Mouse (Mus musculus) hindlimb bud, embryonic 11.5 days (tissue): ENCODE data around the gene Ephb2.
A peak's percentile ranks its signal among the peaks of the same experiment; 100 is the strongest.

ENCODE experiments used
- DNase-seq: peaks from one replicate; pipeline ENCODE4 v3.0.0-alpha.2; 2012; ENCODE audit warnings: low read depth, low spot score; ENCODE audit errors: extremely low spot score

The Ephb2 gene

DNA sequence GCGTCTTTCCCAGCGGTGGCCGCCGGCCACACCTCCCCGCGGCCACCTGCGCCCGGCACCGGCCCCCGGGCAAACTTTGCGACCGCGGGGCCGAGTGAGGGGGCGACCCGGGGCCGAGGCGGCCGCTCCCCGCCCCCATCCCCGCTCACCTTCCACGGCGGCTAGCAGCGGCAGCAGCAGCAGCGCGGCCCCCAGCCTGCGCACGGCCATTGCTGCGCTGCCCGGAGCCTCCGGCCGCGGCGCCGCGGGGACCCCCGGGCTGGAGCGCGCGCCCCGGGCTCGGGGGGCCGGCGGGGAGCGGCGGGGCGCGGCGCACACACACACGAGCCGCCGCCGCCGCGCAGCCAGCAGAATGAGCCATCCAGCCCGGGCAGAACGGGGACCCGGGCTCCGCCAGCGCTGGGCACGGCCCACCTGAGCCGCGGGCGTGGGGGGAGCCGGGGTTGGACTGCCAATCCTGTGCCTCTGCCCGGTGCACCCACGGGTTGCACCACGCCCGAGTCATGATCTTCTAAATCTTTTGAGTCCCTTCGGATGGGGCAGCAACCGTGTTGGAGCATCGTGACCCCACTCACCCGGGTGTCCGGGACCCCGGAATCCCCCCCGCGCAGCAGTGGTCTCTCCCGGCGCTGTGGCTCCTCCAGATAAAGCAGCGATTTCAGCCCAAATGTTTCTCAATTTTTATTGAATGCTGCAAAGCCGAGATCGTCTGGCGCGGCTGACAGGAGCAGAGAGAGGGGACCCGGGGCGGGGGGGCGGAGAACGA lies at the start of gene Ephb2:
Gene Ephb2 (minus strand): TSS at position 368 of the 766 bp plus-strand sequence.
- peak; percentile 20 for DNase-seq

DNA sequence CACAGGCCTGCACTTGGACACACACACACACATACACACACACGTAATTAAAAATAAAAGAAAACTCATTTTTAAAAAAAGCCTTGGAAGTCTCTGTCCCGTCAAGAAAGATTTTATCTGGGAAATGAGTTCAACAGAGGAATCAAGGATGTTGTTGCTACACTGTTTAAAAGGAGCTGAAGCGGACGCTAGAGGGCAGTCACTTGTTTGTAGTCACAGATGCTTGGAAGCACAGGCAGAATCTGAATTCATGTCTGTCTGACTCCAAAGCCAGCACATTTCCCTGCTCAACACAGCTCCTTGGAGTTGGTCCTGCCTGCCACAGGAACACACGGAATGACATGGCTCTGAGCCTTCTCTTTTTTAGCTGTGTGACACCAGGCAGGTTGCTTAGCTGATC lies 42.8 kb upstream of the Ephb2 start:
- DNase-seq = no peak

DNA sequence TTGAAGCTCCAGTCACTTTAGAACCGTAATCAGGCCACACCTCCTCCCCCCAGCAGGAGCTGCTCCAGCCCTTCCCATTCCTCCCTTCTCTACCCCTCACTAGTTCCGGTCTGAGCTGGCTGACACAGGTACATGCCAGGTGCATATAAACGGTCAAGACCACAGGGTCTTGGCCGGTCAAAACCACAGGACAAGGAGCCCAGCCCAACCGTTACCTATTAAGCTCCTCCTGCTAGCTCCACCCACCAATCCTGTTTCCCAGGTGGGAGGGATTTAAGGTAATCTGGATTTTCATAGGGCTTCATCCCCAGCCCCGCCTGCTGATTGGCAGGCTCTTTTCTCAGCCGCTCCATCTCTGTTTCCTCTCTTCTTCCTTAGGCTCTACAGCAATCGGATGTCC lies 42.4 kb upstream of the Ephb2 start:
- no peak for DNase-seq

DNA sequence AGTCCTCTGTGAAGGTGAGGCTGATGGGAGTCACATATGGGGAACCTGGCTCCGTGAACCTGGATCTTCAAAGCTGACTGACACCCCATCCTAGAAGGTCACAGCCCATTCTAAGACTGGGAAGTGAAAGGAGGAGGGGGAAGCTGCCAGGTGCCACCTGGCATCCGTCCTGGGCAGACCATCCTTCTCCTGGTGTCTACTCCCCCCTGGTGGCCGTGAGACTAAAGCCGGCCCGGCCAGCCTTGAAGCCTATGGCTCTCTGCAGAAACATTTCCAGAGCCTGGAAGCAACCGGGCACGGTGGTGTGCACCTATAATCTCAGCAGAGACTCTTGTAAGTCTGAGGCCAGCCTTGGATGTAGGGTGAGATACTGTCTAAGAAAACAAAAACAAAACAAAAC lies 41.2 kb upstream of the Ephb2 start:
- no peak for DNase-seq

DNA sequence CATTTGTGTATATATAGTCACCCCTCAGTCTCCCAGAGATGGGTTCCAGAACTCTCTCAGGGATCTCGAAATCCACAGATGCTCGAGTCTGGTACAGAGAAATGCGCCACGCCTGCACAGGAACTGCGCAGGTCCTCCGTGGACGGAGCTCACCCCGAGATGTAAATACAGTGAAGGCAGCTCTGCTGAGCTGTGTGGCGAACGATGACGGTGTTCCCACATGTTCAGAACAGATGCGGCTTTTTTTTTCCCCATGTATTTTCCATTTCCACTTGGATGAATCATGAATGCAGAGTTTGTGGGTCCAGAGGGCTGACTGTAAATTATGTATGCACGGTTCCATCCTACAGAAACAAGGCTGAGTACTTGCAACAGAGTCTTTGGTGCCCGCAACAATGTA lies 39.2 kb upstream of the Ephb2 start:
- no peak for DNase-seq

DNA sequence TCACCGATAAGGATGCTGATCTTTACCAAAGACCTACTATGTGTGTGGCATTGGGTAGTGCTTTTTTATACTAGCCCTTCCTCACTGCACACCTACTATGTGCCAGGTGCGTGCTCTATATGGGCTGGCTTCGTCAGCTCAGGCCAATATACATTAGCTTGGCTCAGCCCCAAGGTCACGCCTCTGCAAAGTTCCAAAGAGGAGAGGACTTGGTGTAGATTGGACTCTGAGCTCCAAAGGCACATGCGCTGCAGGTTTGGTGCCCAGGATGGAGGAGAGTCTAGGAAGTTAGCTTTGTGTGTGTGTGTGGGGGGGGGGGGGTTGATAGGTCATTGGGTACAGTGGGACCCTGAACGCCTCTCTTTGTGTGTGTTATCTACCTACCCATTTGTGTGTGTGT lies 32.6 kb upstream of the Ephb2 start:
- no peak for DNase-seq

DNA sequence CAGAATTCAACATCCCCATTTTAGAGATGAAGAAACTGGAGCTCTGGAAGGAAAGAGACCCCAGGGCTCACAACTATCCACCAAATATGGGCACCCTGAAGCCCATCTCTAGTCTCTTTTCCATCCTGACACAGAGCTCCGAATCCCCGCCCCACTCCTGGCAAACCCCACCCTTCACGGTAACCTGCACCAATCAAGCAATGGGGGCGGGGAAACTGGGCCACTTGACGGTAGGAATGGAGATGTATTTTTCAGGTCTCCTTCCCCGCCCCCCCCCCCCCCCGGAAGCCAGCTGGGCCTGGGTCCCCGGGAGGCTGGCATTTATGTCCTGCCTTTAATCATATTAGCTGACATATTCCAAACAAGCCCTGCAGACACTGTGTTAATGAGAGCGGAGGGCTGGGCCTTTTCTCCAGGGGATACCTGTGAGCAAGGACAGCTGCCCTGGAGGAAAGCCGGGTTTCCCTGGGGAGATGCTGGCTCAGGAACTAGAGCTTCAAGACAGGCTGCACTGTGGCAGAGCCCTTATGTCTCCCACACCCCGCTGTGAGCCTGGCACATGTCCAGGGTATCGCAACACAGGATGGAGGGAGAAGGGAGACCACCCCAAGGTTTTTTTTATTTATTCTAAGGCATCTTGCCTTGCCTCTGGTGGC lies 32.0 kb upstream of the Ephb2 start:
- no peak for DNase-seq

DNA sequence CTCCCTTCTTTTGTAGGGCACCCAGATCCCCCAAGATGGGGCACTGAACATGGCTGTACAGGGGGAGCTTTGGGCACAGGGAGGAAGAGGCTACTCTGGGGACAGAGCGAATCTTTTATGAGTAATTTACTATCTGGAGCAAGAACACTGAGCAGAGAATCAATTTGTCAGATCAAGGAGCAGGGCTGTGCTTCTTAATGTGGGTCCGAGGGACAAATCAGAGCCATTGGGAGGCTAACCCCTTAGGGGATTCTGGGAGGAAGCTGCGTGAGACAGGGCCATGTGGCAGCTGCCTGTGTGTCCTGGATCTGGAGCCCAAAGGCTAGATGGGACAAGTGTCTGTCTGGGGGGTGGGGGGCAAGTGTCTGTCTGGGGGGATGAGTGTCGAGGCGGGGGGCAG lies 29.7 kb upstream of the Ephb2 start:
- DNase-seq = no peak

DNA sequence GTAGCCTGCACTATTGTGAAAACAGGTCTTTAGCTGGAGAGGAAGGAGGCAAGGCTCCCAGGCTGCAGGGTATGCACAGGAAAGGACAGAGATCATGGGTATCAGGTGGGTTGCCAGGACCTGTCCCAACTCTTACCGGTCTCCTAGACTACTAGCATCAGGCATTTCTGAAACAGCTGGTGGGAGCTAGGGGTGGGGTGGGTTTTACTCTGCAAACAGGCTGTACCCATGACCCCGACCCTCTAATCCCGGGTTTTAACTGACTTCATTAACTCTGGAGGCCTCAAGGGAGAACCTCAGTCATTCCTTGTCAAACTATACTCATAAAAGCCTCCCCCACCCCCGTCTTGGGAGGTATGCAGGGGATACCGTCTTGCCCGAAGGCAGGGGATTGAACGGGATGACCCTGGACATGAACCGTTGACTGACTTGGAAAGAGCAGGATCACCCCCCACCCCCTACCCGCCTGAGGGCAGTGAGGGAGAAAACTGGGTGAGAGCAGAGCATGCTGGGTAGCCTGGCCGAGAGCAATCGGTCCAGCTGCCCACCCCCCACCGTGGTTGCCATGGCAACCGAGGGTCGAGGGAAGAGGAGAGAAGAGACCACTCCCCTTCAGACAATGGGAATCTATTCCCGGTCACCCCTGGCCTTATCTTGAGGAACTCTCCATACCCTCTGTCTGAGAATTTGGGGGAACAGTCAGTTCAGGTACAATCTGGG lies 29.1 kb upstream of the Ephb2 start:
- no peak for DNase-seq

DNA sequence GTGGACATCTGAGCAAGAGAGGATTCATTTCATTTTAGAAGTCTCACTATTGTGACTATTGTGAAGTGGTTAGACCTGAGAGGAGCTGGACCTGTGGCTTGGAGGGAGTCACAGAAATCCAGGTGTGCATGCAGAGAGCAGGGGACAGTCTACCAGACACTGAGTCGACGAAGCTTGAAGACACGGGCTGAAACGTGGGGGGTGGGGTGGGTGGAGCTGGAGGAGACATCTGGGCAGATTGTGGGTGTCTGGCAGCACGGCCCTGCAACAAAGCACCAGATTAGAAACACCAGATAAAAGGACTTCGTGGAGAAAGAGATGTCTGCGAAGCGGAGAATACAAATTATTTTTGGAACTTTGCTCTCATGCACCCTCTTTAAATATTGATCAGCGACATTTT lies 27.7 kb upstream of the Ephb2 start:
- DNase-seq = no peak

DNA sequence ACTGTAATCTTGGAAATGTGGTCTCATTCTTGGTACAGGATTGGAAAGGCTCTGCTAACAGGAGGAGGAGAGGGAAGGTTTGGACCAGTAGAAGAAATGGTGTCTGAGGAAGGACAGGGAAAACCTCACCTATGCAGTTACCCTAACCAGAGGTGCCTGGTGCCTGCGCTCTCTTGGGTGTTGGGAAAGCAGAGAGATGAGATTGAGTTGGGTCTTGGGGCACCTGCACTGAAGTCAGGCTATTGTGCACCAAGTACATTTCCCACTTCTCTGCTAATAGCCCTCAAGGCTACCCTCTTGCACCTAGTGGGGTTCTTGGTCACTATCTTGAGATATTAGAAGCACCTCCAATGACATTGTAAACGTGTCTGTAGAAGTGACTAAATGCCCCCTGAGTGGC lies 26.6 kb upstream of the Ephb2 start:
- DNase-seq = no peak

DNA sequence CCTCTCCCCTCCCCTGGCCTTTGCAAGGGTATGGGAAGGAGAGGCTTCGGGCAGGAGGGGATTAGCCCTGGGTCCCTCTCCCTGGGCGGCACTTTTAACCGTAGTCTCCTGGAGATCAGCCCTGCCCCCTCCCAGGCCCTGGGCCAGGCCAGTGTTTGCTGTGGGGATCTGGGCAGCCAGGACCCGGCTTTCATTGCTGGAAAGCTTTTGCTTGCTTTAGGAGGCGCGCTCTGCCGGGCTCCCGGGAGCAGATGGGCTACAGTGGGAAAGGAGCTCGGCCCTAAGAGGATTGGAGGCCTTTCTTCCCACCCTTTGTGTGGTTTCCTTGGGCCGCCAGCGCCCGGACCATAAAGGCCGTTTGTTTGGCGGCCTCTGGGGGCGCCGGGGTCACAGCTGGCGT lies 26.0 kb upstream of the Ephb2 start:
- no peak for DNase-seq

DNA sequence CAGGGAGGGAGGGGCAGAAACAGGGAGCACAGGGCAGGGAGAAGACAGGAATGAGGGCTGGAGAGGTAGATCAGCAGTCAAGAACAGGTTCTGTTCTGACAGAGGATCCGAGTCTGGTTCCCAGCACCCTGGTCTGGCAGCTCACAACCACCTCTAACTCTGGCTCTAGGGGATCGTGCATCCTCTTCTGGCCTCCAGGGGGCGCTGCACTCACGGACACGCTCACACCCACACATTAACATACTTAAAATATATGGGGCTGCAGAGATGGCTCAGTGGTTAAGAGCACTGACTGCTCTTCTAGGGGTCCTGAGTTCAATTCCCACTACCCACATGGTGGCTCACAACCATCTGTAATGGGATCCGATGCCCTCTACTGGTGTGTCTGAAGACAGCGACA lies 24.2 kb upstream of the Ephb2 start:
- DNase-seq = no peak

DNA sequence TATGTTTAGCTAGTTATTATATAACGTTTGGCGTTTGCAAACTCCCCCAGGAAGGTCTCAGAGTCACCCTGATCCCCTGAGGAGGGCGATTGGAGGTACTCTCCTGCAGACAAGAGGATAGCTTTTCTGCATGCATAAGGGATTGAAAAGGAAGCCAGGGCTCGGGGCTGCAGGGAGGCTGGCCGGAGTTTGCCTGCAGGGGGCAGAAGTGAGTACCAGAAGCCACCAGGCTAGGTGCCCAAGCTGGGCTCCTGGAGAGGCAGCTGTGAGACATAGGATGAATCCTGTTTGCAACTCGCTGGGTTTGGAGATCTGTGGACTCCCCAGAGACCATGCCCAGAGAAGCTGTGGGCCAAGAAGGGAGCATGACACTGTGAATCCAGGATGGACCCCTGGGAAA lies 19.3 kb upstream of the Ephb2 start:
- no peak for DNase-seq

DNA sequence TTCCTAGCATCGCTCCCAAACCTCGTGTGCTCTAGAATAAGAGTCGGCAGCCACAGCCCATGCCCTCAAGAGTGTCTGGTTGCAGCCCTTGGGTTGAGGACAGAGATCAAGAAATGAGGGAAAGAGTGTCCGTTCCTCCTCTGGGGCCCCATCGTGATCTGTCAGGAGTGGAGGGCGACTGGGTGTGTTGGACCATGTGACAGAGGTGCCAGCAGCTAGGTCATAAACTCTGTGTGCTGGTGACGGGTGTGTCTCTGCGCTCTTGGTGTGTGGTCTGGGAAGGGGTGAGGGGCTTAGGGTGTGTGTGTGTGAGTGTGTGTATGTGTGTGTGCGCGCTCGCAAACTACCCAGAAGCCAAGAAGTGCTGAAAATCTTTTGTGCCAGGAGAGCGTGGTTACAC lies 17.2 kb upstream of the Ephb2 start:
- DNase-seq = no peak

DNA sequence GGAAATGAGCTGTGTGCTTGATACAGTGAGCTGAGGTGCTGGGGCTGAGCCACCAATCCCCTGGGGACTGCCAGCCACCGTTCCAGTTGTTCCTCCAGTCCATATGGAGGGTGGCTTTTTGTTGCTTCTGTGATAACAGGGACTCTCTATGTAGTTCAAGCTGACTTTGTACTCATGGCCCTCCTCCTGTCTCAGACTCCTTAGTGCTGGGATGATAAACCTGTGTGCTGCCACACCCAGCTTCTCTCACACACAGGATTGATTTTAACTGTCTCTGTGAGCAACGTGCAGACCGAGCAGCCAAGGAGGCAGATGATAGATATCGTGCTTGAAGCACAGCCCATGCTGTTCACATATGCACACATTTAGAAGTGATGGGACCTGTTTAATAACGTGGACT lies 16.3 kb upstream of the Ephb2 start:
- DNase-seq = no peak

DNA sequence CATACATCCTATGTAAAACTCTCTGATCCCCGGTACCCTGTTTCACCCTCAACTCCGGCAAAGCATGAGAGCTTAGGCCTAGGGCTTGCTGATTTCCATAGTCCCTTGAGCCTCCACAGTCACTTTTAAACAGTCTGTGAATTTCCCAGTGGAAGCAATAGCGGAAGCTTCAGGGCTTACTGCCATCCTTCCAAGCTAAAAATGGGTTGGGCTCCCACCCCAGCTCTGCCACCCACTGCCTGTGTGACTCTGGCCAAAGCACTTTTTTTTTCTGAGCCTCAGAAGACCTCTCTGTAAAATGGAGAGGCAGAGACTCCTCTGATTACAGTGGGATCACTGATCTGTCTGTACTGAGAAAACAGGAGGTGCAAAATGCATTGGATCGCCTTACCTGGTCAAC lies 12.8 kb upstream of the Ephb2 start:
- DNase-seq = no peak

DNA sequence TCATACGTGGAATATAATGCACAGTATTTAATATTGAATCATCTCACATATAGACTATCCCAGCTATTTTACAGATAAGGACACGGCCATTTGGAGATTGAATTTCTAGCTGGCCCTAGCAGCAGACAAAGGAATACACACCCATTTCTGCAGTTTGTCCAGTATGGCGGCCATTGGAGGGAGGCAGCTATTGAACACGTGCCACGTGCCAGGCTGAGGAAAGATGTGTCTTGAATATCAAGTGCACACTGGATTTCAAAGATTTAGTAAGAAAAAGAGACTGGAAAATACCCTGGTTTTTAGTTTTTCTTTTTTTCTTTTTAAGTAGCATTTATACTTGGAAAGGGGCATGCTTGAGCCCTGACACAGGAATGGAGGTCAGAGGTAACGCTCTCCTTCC lies 11.4 kb upstream of the Ephb2 start:
- DNase-seq = no peak

DNA sequence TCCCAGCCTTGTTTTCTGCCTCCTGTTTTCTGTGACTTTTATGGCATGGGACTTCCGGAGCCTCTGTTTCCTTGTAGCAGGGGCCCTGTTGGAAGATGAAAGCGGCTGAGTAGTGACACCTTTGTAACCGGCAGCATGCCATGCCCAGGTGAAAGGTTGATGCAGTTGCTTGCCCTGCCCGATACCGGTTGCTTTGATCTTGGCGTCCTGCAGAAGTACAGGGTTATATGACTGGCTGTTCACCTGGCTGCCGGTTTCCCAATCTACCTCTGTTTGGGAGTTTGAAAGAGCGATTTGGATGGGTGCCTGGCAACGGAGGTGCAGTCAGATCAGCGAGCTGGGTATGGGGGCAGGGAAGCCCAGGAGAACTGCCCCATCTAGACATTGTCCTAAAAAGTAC lies 7.0 kb upstream of the Ephb2 start:
- DNase-seq = no peak

DNA sequence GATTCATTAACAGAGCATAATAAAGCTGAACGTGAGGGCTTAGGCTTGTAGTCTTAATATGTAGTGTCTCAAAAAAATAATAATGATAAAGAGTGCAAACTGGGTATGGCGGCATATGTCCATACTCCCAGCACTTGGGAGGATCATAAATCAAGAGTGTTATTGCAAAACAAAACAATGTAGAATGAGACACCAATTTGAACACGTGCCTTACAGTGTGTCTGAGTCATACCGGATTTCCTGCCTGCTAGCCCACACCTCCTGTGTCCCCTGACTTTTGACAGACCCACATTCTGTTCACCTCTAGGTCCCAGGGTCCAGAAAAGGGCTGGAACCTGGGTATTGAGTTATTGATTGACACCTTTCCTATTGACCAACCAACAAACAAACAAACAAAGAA lies 6.2 kb upstream of the Ephb2 start:
- no peak for DNase-seq

DNA sequence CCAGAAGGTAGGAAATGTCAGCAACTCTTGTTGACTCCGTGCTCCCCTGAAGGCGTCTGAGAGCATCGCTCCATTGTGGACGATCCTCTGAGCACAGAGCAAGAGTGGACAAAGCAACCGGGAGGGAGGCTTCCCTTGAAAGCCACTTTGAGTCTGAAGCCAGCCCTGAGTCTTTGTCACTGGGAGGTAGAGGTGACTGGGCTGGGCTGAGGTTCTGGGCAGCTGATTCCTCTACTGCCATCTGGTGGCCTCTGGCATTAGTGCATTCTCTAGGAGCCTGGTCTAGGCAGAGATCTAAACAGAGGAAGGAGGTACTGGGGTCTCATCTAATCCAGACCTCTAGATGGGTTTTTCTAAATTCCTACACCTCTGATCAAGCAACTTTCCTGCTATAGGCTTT lies 5.3 kb upstream of the Ephb2 start:
- DNase-seq = peak; percentile 91

DNA sequence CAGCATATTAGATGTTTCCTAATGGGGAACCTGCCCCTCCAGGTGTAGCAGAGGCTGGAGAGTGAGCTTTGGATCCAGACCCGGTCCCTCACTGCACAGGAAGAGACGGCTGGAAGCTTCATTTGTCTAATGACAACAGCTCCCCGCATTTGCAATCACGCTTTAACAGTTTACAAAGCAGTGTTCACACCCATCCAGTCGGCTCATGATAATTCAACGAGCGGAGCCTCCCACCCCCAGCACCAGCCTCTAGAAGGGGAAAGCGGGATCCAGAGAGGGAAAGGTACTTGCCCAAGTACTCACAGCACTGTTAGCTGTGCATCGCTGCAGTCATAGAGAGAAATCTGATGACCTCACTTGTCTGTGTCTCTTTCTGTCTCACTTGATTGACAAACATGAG lies 2.7 kb upstream of the Ephb2 start:
- no peak for DNase-seq
